Mouse (Mus musculus) midbrain, embryonic 13.5 days (tissue): Measurements from ENCODE around the gene Sec14l2. TPM values are rescaled to one million over a fixed set of nuclear protein-coding genes. Genes with fewer than 3 reads are reported as not detected.
"Not testable (repeated sequence)": the region's sequence is repeated elsewhere in the genome, so short reads cannot be mapped to it uniquely, and the experiment has no call there.

Experiments used
- ATAC-seq: fragments of 200-750 bp; cut with Nextera tagmentation; 2 replicates; pipeline ENCODE4 v1.8.0; 2017; ENCODE audit warnings: mild to moderate bottlenecking, moderate TSS enrichment, moderate library complexity
- H3K27ac ChIP-seq: fragments of 300-500 bp; sonication (generic); 2 replicates; pipeline ENCODE4 v1.5.1; 2015; ENCODE audit warnings: inconsistent platforms, mild to moderate bottlenecking, moderate library complexity
- H3K27me3 ChIP-seq: fragments of 300-500 bp; sonication (generic); 2 replicates; pipeline ENCODE4 v1.6.1; 2015; ENCODE audit warnings: mild to moderate bottlenecking, inconsistent platforms
- H3K36me3 ChIP-seq: fragments of 300-500 bp; sonication (generic); 2 replicates; pipeline ENCODE4 v1.6.1; 2015; ENCODE audit warnings: mild to moderate bottlenecking, inconsistent platforms
- H3K4me1 ChIP-seq: fragments of 300-500 bp; sonication (generic); replicated peaks from 2 replicates; pipeline ENCODE4 v1.6.1; 2015; ENCODE audit warnings: inconsistent platforms
- H3K4me2 ChIP-seq: fragments of 300-500 bp; sonication (generic); replicated peaks from 2 replicates; pipeline ENCODE4 v1.6.1; 2015; ENCODE audit warnings: moderate library complexity, mild to moderate bottlenecking, inconsistent platforms
- H3K4me3 ChIP-seq: fragments of 300-500 bp; sonication (generic); replicated peaks from 2 replicates; pipeline ENCODE4 v1.5.1; 2015; ENCODE audit warnings: mild to moderate bottlenecking, inconsistent platforms
- H3K9ac ChIP-seq: fragments of 300-500 bp; sonication (generic); replicated peaks from 2 replicates; pipeline ENCODE4 v1.6.1; 2015; ENCODE audit warnings: mild to moderate bottlenecking, inconsistent platforms
- H3K9me3 ChIP-seq: fragments of 300-500 bp; sonication (generic); 2 replicates; pipeline ENCODE4 v1.6.1; 2016; ENCODE audit warnings: mild to moderate bottlenecking, inconsistent platforms
- WGBS: fragments of 180-500 bp; shearing (Covaris S2); methylation state at CpG from one replicate; pipeline ENCODE4 v1.1.7; 2015; 5-methylcytosine and 5-hydroxymethylcytosine counted together
- polyA plus RNA-seq: library from polyadenylated mRNA; unstranded; fragments of >200 nt; fragmentation: Nextera tagmentation; extraction: Ambion mirVana; gene quantifications from 2 replicates; pipeline ENCODE4 v1.2.1, GENCODE M21; 2015

The Sec14l2 gene
- polyA plus RNA-seq, 1 experiment from 2014 or later, result 3.2 TPM

DNA sequence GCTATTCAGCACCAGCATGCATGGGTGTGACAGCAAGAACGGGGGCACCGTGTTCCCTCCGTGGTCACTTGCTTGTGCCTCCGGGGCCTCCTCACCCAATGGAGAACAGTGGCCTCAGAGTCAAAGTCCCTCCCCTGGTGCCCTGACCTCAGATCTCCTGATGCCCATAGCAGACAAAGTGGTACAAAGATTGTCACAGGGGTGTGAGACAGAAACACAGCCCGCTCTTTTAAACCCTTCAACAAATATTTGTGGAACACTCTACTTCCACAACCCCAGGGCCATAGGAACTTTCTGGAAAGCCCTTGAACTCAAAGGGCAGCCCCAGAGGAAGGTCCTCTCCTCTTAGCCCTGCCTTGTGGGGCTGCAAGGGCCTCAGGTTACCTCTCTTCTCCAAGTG is 989 bp downstream of the Sec14l2 start:
- Histone ChIP-seq H3K9ac (no peak overlapping the region), H3K4me1 (peaks cover 16% of the 10 kb centered on the region), H3K36me3 (no peaks in the 10 kb centered on the region), H3K27me3 (peaks cover 22% of the 10 kb centered on the region), H3K4me3 (no peak overlapping the region), H3K4me2 (no peak overlapping the region), H3K9me3 (peaks cover 9% of the 10 kb centered on the region; the same call in 1 of the 2 replicates), H3K27ac (no peak overlapping the region)
- no peak for ATAC-seq
- 82% methylated on average over 5 of the region's 5 CpGs for WGBS

DNA sequence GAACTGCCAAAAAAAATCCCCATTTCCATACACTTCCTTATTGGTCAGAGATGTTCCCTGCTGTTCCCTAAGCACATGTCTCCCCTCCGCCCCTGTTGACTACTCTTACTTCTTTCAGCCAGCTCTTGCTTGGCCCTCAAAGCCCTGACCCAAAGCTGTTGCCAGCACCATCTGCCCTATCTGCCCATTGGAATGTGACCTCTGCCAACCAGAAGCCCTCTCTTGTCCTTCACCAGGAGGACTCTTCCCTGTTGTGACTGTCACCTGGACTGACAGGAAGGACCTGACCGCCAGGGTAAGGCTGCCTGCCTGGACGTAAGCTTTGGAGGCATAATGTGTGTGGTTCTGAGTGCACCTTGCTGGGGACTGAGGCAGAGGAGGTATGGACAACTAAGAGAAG is 1.5 kb downstream of the Sec14l2 start:
- no peak for ATAC-seq
- Histone ChIP-seq H3K9me3 (peaks cover 8% of the 10 kb centered on the region; the same call in 1 of the 2 replicates), H3K27ac (no peak overlapping the region), H3K9ac (no peak overlapping the region), H3K4me3 (no peak overlapping the region), H3K27me3 (peaks cover 28% of the 10 kb centered on the region), H3K36me3 (no peaks in the 10 kb centered on the region), H3K4me1 (peaks cover 20% of the 10 kb centered on the region), H3K4me2 (no peak overlapping the region)
- 82% methylated on average over 3 of the region's 3 CpGs for WGBS

DNA sequence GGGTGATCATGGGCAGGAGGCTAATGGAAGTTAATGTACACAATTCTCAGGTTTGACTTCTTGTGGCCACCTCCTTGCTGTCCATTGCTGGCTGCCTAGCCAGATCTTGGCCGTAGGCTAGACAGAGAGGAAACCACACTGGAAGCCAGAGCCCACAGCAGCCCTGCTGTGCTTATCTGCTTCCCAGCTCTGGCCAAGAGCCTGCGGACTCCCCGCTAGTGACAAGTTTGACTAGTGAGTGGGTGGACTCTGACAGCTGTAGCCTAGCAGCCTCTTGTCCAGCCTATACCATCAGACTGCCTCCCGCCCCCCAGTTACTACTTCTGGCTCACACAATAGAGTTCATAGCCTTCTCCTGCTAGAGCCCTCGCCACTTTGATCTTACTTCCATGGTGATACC is 3.6 kb downstream of the Sec14l2 start:
- no peak for ATAC-seq
- Histone ChIP-seq H3K4me1 (peaks cover 20% of the 10 kb centered on the region), H3K27ac (no peak overlapping the region), H3K27me3 (peaks cover 28% of the 10 kb centered on the region), H3K4me2 (no peak overlapping the region), H3K9me3 (no peaks in the 10 kb centered on the region), H3K4me3 (no peak overlapping the region), H3K9ac (no peak overlapping the region), H3K36me3 (no peaks in the 10 kb centered on the region)
- WGBS, result 86% methylated on average over 5 of the region's 5 CpGs

DNA sequence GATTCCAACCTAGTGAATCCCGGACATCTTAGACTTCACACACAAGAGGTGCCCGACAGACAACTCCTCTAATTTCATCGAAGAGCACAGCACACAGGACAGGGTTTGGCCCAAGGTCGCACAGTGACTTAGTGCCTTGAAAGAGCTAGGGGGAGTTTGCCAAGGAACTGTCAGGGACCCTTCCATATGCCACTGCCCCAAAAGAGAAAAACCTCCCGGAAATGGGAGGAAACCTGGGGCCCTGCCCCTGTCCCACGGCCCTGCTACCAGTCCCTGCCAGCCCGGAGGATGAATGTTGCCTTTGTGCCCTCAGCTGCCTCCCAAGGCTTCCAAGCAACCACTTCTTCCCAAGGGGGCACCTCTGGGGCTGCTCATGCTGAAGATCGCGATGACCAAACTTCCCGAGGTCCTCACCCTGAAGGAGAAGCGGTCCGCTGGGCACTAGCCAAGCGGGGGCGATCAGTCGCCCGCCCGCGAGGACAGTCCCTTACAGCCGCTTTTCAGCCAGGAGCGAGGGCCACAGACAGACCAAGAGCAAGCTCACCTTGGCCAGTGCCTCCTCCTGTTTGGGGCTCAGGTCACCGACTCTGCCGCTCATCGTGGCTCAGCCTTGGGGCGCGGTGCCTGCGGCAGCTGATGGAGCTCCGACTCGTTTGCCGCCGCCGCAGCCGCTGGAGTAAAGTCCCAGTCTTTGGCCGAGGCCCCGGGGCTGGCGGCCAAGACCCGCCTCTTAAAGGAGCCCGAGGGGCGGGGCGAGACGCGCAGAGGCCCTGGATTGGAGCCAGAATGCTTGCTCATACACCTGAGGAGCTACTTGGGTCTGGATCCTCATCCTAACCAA is 4.9 kb downstream of the Sec14l2 start:
- H3K9ac ChIP-seq, result peak overlapping the region; percentile 81
- H3K27me3 ChIP-seq, result peaks cover 28% of the 10 kb centered on the region
- peak; percentile 61 for ATAC-seq
- peak overlapping the region; percentile 5; the same call in 1 of the 2 replicates for H3K27ac ChIP-seq
- no peaks in the 10 kb centered on the region for H3K36me3 ChIP-seq
- WGBS, result 3% methylated on average over 41 of the region's 41 CpGs
- peak overlapping the region; percentile 62 for H3K4me3 ChIP-seq
- peaks cover 20% of the 10 kb centered on the region for H3K4me1 ChIP-seq
- no peaks in the 10 kb centered on the region for H3K9me3 ChIP-seq
- H3K4me2 ChIP-seq, result peak overlapping the region; percentile 88

DNA sequence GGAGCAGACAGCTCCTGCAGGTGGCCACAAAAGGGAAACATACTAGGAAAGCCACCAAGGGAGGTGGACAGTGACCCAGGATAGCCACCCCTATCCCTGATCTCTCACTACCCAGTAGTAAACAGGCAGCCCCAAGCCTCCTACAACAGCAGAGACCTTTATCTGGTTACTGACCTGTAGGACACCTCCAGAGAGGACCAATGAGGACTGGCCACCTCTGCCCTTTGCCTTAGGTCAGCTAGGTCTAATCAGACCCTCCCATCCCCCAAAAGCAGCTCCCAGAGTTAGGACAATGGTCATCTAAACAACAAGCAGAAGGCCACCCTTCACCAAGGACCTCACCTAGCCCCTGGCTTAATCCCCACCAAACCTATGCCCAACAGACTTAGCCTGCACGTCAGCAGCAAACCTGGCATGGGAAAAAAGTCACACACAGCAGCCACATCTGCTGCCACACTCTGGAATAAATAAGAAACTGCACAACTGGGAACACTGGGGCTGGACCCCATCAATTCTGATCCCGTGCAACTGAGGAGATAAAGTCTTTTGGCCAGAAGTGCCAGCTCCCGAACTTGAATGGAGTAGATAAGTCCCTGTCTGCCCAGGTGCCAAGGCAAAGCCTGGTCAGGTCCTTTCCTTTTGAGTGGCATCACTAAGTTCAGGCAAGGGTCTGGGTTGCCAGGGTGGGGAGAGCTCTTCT is 5.7 kb downstream of the Sec14l2 start:
- 30% methylated on average over 3 of the region's 3 CpGs for WGBS
- ATAC-seq, result peak; percentile 8; the same call in 1 of the 2 replicates
- H3K9ac ChIP-seq, result peak overlapping the region; percentile 81
- peak overlapping the region; percentile 62 for H3K4me3 ChIP-seq
- H3K27ac ChIP-seq, result no peak overlapping the region
- peaks cover 20% of the 10 kb centered on the region for H3K4me1 ChIP-seq
- no peaks in the 10 kb centered on the region for H3K9me3 ChIP-seq
- H3K4me2 ChIP-seq, result peak overlapping the region; percentile 88
- H3K36me3 ChIP-seq, result no peaks in the 10 kb centered on the region
- peaks cover 28% of the 10 kb centered on the region for H3K27me3 ChIP-seq

DNA sequence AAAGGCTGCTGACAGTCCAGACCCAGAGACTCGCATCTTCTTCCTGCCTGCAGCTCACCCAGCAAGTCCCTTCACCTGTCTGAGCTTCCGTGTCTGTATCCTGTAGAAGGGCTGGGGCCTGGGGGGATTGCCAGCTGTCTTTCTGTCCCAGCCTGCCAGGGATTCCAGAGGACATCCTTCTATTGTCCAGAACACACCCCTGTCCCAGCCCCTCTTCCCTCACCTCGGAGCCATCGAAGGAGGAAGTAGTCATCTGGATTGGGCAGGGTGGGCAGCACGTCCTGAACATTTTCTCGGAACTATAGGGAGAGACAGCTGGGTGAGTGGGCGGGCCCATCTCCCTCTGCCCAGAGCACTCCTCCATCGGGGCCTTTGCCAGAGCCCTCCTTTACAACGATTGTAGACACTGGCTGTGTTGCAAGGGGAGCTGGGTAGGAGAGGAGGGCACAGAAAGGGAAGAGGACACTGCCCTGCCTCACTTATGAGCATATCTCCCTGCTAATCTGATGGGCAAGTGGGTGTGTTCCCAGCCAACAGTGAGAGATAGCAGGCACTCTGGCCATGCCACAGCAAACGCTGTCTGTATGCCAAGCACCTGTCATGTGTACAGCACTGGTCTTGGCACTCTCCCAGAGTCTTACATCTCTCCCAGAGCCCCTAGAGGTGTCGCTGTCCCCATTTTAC is 6.6 kb downstream of the Sec14l2 start:
- WGBS, result 66% methylated on average over 11 of the region's 11 CpGs
- Histone ChIP-seq H3K27me3 (peaks cover 28% of the 10 kb centered on the region), H3K9me3 (no peaks in the 10 kb centered on the region), H3K4me2 (no peak overlapping the region), H3K27ac (no peak overlapping the region), H3K36me3 (no peaks in the 10 kb centered on the region), H3K4me1 (peaks cover 20% of the 10 kb centered on the region), H3K4me3 (no peak overlapping the region), H3K9ac (no peak overlapping the region)
- ATAC-seq, result no peak

DNA sequence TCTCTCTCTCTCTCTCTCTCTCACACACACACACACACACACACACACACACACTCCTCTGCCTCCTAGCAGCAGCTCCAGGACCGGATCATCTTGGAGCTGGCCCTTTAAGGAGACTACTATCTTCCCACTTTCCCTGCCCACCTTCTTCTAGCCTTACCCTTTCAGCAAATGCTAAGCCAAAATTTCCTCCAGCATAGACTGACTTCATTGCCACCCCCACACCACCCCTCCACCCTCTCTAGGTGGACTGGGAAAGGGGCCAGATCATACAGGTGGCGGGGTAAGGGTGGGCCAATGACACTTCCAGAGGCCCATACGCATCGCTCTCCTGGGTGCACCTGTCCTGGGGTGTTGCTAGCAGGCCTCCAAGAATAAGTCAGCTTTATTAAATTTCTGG is 7.8 kb downstream of the Sec14l2 start:
- 93% methylated on average over 4 of the region's 4 CpGs for WGBS
- H3K4me3 ChIP-seq, result no peak overlapping the region
- H3K9ac ChIP-seq, result no peak overlapping the region
- H3K4me2 ChIP-seq, result no peak overlapping the region
- H3K9me3 ChIP-seq, result no peaks in the 10 kb centered on the region
- H3K27me3 ChIP-seq, result peaks cover 28% of the 10 kb centered on the region
- H3K27ac ChIP-seq, result no peak overlapping the region
- H3K36me3 ChIP-seq, result peaks cover 8% of the 10 kb centered on the region
- ATAC-seq, result no peak
- H3K4me1 ChIP-seq, result peaks cover 20% of the 10 kb centered on the region

DNA sequence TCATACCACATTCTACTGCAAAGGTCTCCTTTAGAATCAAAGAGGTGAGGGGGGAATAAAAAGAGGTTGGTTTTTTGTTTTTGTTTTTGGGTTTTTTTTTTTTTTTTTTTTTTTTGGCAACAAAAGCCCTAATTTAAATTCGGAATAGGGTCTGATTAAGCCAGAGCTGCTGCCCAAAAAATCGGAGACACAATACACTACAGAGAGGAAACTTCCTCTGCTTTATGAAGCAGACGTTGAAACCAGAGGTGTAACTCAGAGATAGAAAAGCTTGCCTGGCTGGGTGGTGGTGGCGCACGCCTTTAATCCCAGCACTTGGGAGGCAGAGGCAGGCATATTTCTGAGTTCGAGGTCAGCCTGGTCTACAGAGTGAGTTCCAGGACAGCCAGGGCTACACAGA is 8.7 kb downstream of the Sec14l2 start:
- Histone ChIP-seq H3K4me1 (peaks cover 20% of the 10 kb centered on the region), H3K27me3 (peaks cover 20% of the 10 kb centered on the region), H3K36me3 (peaks cover 10% of the 10 kb centered on the region)
- ATAC-seq, H3K4me3 ChIP-seq, H3K9ac ChIP-seq, H3K27ac ChIP-seq, H3K4me2 ChIP-seq, H3K9me3 ChIP-seq: not testable (repeated sequence)
- WGBS, result 73% methylated on average over 6 of the region's 6 CpGs

DNA sequence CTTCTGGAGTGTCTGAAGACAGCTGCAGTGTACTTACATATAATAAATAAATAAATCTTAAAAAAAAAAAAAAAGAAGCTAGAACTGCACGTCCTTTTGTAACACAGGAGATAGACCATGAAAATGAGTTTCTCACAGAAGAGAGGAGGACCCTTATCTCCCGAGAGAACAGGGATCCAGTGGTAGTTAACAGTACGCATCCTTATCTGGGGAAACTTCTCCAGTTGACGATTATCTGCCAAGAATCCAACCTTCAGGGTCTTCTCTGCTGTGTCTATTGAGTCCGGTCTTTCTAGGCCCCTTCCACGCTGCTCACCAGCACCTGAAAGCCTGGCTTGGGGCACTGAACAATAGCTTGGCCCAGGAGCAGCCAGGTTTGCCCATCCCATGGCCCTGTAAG is 9.2 kb downstream of the Sec14l2 start:
- Histone ChIP-seq H3K36me3 (peaks cover 10% of the 10 kb centered on the region), H3K27ac (no peak overlapping the region), H3K4me3 (no peak overlapping the region), H3K9me3 (no peaks in the 10 kb centered on the region), H3K4me1 (peaks cover 19% of the 10 kb centered on the region), H3K27me3 (peaks cover 15% of the 10 kb centered on the region), H3K4me2 (no peak overlapping the region), H3K9ac (no peak overlapping the region)
- ATAC-seq, result no peak
- WGBS, result 89% methylated on average over 6 of the region's 6 CpGs

DNA sequence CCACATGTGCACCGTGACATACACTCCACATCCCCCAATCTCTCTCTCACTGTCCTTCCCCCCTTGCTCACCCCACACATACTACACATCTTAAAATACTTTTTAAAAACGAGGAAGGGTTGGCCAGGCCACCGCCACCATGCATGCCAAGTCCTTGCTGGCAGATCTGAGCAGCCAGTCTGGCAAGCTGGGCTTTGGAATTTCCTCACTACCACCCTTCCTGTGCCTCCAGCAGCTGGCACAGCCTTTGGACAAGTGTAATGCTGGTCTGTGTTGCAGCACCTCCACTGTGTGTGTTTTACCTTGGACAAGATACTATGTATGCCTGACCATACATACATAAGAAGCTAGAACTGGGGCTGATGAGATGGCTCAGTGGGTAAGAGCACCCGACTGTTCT is 9.7 kb downstream of the Sec14l2 start:
- no peak overlapping the region for H3K4me3 ChIP-seq
- no peaks in the 10 kb centered on the region for H3K9me3 ChIP-seq
- H3K27me3 ChIP-seq, result peaks cover 15% of the 10 kb centered on the region
- ATAC-seq, result no peak
- H3K27ac ChIP-seq, result no peak overlapping the region
- no peak overlapping the region for H3K9ac ChIP-seq
- peaks cover 15% of the 10 kb centered on the region for H3K4me1 ChIP-seq
- H3K4me2 ChIP-seq, result no peak overlapping the region
- 84% methylated on average over 4 of the region's 4 CpGs for WGBS
- H3K36me3 ChIP-seq, result peaks cover 15% of the 10 kb centered on the region

DNA sequence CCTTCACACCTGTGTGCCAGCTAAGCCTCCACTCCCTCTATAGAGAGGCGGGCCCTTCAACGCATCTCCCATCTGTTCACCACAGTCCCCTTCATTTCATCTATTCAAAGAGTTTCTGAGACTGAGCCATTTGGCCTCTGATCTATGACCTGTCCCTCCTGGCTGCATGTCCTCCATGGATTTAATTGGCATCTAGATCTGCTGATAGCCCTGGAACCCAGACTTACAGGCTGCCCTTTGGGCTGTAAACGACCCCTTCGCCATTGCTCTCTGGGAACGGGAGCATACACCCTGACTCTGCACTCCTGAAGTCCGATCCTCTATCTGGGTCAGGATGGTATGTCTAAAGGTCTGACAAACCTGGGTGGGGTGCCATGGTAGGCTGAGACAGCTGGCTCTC is 10.4 kb downstream of the Sec14l2 start:
- H3K9ac ChIP-seq, result no peak overlapping the region
- no peak for ATAC-seq
- peaks cover 10% of the 10 kb centered on the region for H3K4me1 ChIP-seq
- H3K4me2 ChIP-seq, result no peak overlapping the region
- peaks cover 12% of the 10 kb centered on the region for H3K27me3 ChIP-seq
- 84% methylated on average over 6 of the region's 6 CpGs for WGBS
- H3K27ac ChIP-seq, result no peak overlapping the region
- H3K4me3 ChIP-seq, result no peak overlapping the region
- H3K36me3 ChIP-seq, result peaks cover 19% of the 10 kb centered on the region
- no peaks in the 10 kb centered on the region for H3K9me3 ChIP-seq

DNA sequence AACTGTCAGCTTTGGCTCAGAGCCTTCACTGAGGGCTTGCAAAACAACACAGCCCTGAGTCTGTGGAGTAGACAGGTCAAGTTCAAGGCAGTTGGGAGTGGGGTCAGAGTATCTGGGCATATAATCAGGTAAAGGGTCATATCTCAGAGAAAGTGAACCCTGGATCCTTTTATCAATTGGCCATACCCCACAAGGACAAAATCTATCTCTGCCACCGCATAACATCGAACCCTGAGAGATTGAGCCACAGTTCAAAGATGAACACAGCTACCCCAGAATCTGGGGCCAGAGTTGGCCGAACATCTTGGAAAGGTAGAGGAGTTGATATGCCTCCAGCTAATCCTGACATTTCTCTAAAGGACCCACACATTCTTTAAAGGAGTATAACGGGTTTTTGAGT is 11.2 kb downstream of the Sec14l2 start:
- ATAC-seq, result no peak
- Histone ChIP-seq H3K27me3 (0 out of 2 replicates have a peak, but pooled peaks cover 3% of the 10 kb centered on the region), H3K4me3 (no peak overlapping the region), H3K36me3 (peaks cover 19% of the 10 kb centered on the region), H3K4me2 (no peak overlapping the region), H3K4me1 (0 out of 2 replicates have a peak, but pooled peaks cover 2% of the 10 kb centered on the region), H3K9ac (no peak overlapping the region), H3K27ac (no peak overlapping the region), H3K9me3 (no peaks in the 10 kb centered on the region)
- WGBS, result 92% methylated on average over 4 of the region's 4 CpGs
